Mouse (Mus musculus): ENCODE results near the gene Sf3b3. TPM values are rescaled to one million over a fixed set of nuclear protein-coding genes. Genes with fewer than 3 reads are reported as not detected.

Gene Sf3b3
- polyA plus RNA-seq, 1 experiment = 91.8 TPM

Other genes starting within 250 kb of the Sf3b3 start
- gene Vac14, start 228.2 kb downstream of the Sf3b3 start, polyA plus RNA-seq (2012; fragmentation: generic; extraction: Trizol) = 22.2 TPM
- 26.1 TPM for gene Mtss1l, start 125.3 kb downstream of the Sf3b3 start, polyA plus RNA-seq (2012; fragmentation: generic; extraction: Trizol)
- gene Il34, start 40.9 kb downstream of the Sf3b3 start, polyA plus RNA-seq (2012; fragmentation: generic; extraction: Trizol) = 8.6 TPM
- gene Cog4, start 187 bp downstream of the Sf3b3 start, polyA plus RNA-seq (2012; fragmentation: generic; extraction: Trizol) = 36.9 TPM
- 6.4 TPM for gene Fuk, start 55.7 kb upstream of the Sf3b3 start, polyA plus RNA-seq (2012; fragmentation: generic; extraction: Trizol)
- 23.3 TPM for gene St3gal2, start 73.1 kb upstream of the Sf3b3 start, polyA plus RNA-seq (2012; fragmentation: generic; extraction: Trizol)
- gene Ddx19a, start 151.0 kb upstream of the Sf3b3 start, polyA plus RNA-seq (2012; fragmentation: generic; extraction: Trizol) = 44.0 TPM
- gene Ddx19b, start 185.0 kb upstream of the Sf3b3 start, polyA plus RNA-seq (2012; fragmentation: generic; extraction: Trizol) = 5.6 TPM
- gene Aars, start 186.4 kb upstream of the Sf3b3 start, polyA plus RNA-seq (2012; fragmentation: generic; extraction: Trizol) = 152 TPM
- gene Exosc6, start 209.6 kb upstream of the Sf3b3 start, polyA plus RNA-seq (2012; fragmentation: generic; extraction: Trizol) = 11.4 TPM
- gene Clec18a, start 245.6 kb upstream of the Sf3b3 start, polyA plus RNA-seq (2012; fragmentation: generic; extraction: Trizol) = not detected
- gene Pdpr, start 247.8 kb upstream of the Sf3b3 start, polyA plus RNA-seq (2012; fragmentation: generic; extraction: Trizol) = 5.2 TPM